27 mouse cellular contexts compared by ENCODE assay signal in the genomic region with DNA sequence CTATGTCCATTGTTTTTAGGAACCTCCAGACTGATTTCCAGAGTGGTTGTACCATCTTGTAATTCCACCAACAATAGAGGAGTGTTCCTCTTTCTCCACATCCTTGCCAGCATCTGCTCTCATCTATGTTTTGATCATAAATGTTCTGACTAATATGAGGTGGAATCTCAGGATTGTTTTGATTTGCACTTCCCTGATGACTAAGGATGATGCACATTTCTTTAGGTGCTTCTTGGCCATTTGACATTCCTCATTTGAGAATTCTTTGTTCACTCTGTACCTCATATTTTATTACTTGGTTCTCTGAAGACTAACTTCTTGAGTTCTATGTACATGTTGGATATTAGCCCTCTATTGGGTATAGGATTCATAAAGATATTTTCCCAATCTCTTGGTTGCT.
"Had no signal": no experiment of that assay in that cellular context is flagged by ENCODE, and none has a peak within 500 bp of the region (broad histone marks: within the 10 kb centered on the region; RNA-seq: fewer than 3 reads in every experiment).

No protein-coding gene starts in this region.

- H3K36me3 ChIP-seq: embryonic facial prominence, embryonic 10.5 days; embryonic facial prominence, embryonic 12.5 days; embryonic facial prominence, embryonic 13.5 days; embryonic facial prominence, embryonic 15.5 days; forebrain, embryonic 10.5 days; forebrain, embryonic 12.5 days; forebrain, embryonic 15.5 days; heart, embryonic 10.5 days had no signal

- H3K27ac ChIP-seq: embryonic facial prominence, embryonic 10.5 days; embryonic facial prominence, embryonic 12.5 days; embryonic facial prominence, embryonic 13.5 days; embryonic facial prominence, embryonic 15.5 days; forebrain, embryonic 10.5 days; forebrain, embryonic 12.5 days; forebrain, embryonic 13.5 days; forebrain, embryonic 15.5 days; gastrocnemius, adult 2 months; heart, adult 2 months; heart, embryonic 10.5 days had no signal

- H3K27me3 ChIP-seq: embryonic facial prominence, embryonic 12.5 days; embryonic facial prominence, embryonic 13.5 days; embryonic facial prominence, embryonic 15.5 days; forebrain, embryonic 12.5 days; forebrain, embryonic 13.5 days; forebrain, embryonic 15.5 days had no signal

- ATAC-seq: forebrain, embryonic 13.5 days; forebrain, embryonic 14.5 days; forebrain, embryonic 15.5 days; forebrain, embryonic 16.5 days; forebrain, postnatal 0 days had no signal

- H3K4me3 ChIP-seq: embryonic facial prominence, embryonic 10.5 days; embryonic facial prominence, embryonic 12.5 days; embryonic facial prominence, embryonic 13.5 days; embryonic facial prominence, embryonic 15.5 days; erythroblast, embryonic 14.5 days; forebrain, embryonic 10.5 days; forebrain, embryonic 12.5 days; forebrain, embryonic 13.5 days; forebrain, embryonic 15.5 days; gastrocnemius, adult 2 months; heart, adult 2 months; heart, embryonic 10.5 days had no signal

- H3K4me1 ChIP-seq: embryonic facial prominence, embryonic 10.5 days; embryonic facial prominence, embryonic 12.5 days; embryonic facial prominence, embryonic 13.5 days; embryonic facial prominence, embryonic 15.5 days; forebrain, embryonic 10.5 days; forebrain, embryonic 12.5 days; forebrain, embryonic 13.5 days; forebrain, embryonic 15.5 days; heart, embryonic 10.5 days had no signal

- DNase-seq: cerebellum, adult 9-11 months; cerebellum, postnatal 10 days; cerebellum, postnatal 14 days; cerebellum, postnatal 25 days; cerebellum, postnatal 36 days; embryo, embryonic 11 days; forebrain, postnatal 0 days; gastrocnemius, adult 2 months; gastrocnemius, postnatal 10 days; gastrocnemius, postnatal 14 days; gastrocnemius, postnatal 25 days; gastrocnemius, postnatal 36 days; heart, adult 11 months; heart, adult 18-20 months; heart, adult 2 months had no signal
